Mouse (Mus musculus) urinary bladder, postnatal 4 days (tissue): Measurements from ENCODE around the gene Arid5b.
A peak's percentile ranks its signal among the peaks of the same experiment; 100 is the strongest.

Source experiments
- DNase-seq, 2 experiments: peaks; one replicate each; pipeline ENCODE4 v3.0.0; 2021 to 2022; ENCODE audit warnings: low spot score in 2 of 2

The Arid5b gene

GRCm38 (mm10) chr10:68050882-68051281 is 227.7 kb downstream of the Arid5b start:
- DNase-seq: no peak

- no peak for DNase-seq
These were observed 229.8 kb downstream of the Arid5b start for GRCm38 (mm10) chr10:68048641-68049305.

- DNase-seq: no peak
These were observed 233.7 kb downstream of the Arid5b start for GRCm38 (mm10) chr10:68044864-68045263.

- DNase-seq: peak in 1 of 2 experiments; percentile 50
These were observed 234.6 kb downstream of the Arid5b start for GRCm38 (mm10) chr10:68043973-68044372.
